Mouse (Mus musculus) limb, embryonic 14.5 days (tissue): ENCODE data around the gene Opa1. TPM values are rescaled to one million over a fixed set of nuclear protein-coding genes. Genes with fewer than 3 reads are reported as not detected.

Source experiments
- ATAC-seq: fragments of 200-750 bp; cut with Nextera tagmentation; 2 replicates; pipeline ENCODE4 v1.8.0; 2017; ENCODE audit warnings: low read depth, moderate number of reproducible peaks, moderate TSS enrichment; ENCODE audit not compliant: low FRiP score
- DNase-seq: peaks from one replicate; pipeline ENCODE4 v3.0.0-alpha.2; 2015; ENCODE audit warnings: low spot score
- H3K27ac ChIP-seq: fragments of 300-500 bp; sonication (generic); replicated peaks from 2 replicates; pipeline ENCODE4 v1.5.1; 2014; ENCODE audit warnings: low read depth, mild to moderate bottlenecking, low read length, moderate library complexity, mixed read lengths
- H3K27me3 ChIP-seq: fragments of 300-500 bp; sonication (generic); 2 replicates; pipeline ENCODE4 v1.6.1; 2014; ENCODE audit warnings: low read length, mixed read lengths; ENCODE audit not compliant: control insufficient read depth, insufficient read depth
- H3K36me3 ChIP-seq: fragments of 300-500 bp; sonication (generic); 2 replicates; pipeline ENCODE4 v1.6.1; 2014; ENCODE audit warnings: mild to moderate bottlenecking, low read length, moderate library complexity, mixed read lengths; ENCODE audit not compliant: control insufficient read depth, insufficient read depth
- H3K4me1 ChIP-seq: fragments of 300-500 bp; sonication (generic); 2 replicates; pipeline ENCODE4 v1.6.1; 2014; ENCODE audit warnings: antibody characterized with exemption, low read length, mixed read lengths; ENCODE audit not compliant: control insufficient read depth, insufficient read depth
- H3K4me2 ChIP-seq: fragments of 300-500 bp; sonication (generic); replicated peaks from 2 replicates; pipeline ENCODE4 v1.6.1; 2014; ENCODE audit warnings: low read depth, mild to moderate bottlenecking, low read length, moderate library complexity; ENCODE audit not compliant: severe bottlenecking
- H3K4me3 ChIP-seq: fragments of 300-500 bp; sonication (generic); replicated peaks from 2 replicates; pipeline ENCODE4 v1.5.1; 2014; ENCODE audit warnings: low read length
- H3K9ac ChIP-seq: fragments of 300-500 bp; sonication (generic); 2 replicates; pipeline ENCODE4 v1.6.1; 2014; ENCODE audit warnings: mild to moderate bottlenecking, low read depth, low read length, moderate library complexity; ENCODE audit not compliant: severe bottlenecking
- H3K9me3 ChIP-seq: fragments of 300-500 bp; sonication (generic); 2 replicates; pipeline ENCODE4 v1.6.1; 2016; ENCODE audit warnings: low read length; ENCODE audit not compliant: control insufficient read depth
- POLR2A ChIP-seq: fragments of 200-500 bp; IDR thresholded peaks from 2 replicates; pipeline ENCODE4 v1.8.0; 2012; ENCODE audit warnings: inconsistent platforms, mild to moderate bottlenecking, moderate library complexity, borderline replicate concordance; ENCODE audit not compliant: insufficient read depth, insufficient read length; ENCODE audit errors: extremely low read depth
- WGBS: fragments of 180-500 bp; shearing (Covaris S2); extraction: QIAGEN DNeasy Blood & Tissue Kit; methylation state at CpG from one replicate; pipeline ENCODE4 v1.1.7; 2014; 5-methylcytosine and 5-hydroxymethylcytosine counted together
- polyA plus RNA-seq, 2 experiments: library from polyadenylated mRNA; depleted of rRNA in 1 of 2; stranded (reverse) in 1 of 2; unstranded in 1 of 2; fragments of >200 nt; fragmentation: Nextera tagmentation in 1 of 2; extraction: Ambion mirVana in 1 of 2; gene quantifications; 2 replicates each; pipeline versions ENCODE4 v1.2.1 to v1.2.3; 2012 to 2014

Opa1 gene
- polyA plus RNA-seq, 2 experiments, result 24.6 to 33.0 TPM

GRCm38 (mm10) chr16:29689187-29689819 is 110.2 kb downstream of the Opa1 start:
- H3K36me3 ChIP-seq, result no peaks in the 10 kb centered on the region
- DNase-seq (no peak), ATAC-seq (no peak)
- H3K4me2 ChIP-seq, result no peak overlapping the region
- H3K27me3 ChIP-seq, result no peaks in the 10 kb centered on the region
- no peak for TF ChIP-seq POLR2A
- H3K4me1 ChIP-seq, result no peaks in the 10 kb centered on the region
- H3K9me3 ChIP-seq, result no peaks in the 10 kb centered on the region
- H3K27ac ChIP-seq, result no peak overlapping the region
- no peak overlapping the region for H3K9ac ChIP-seq
- 38% methylated on average over 11 of the region's 11 CpGs for WGBS
- no peak overlapping the region for H3K4me3 ChIP-seq

- Histone ChIP-seq H3K4me2 (no peak overlapping the region), H3K36me3 (no peaks in the 10 kb centered on the region), H3K27me3 (no peaks in the 10 kb centered on the region), H3K27ac (no peak overlapping the region), H3K4me3 (no peak overlapping the region), H3K4me1 (no peaks in the 10 kb centered on the region), H3K9me3 (no peaks in the 10 kb centered on the region), H3K9ac (no peak overlapping the region)
- DNase-seq, result no peak
- no peak for TF ChIP-seq POLR2A
- WGBS, result 31% methylated on average over 5 of the region's 5 CpGs
- no peak for ATAC-seq
Observed at GRCm38 (mm10) chr16:29693025-29693682, 114.0 kb downstream of the Opa1 start.

GRCm38 (mm10) chr16:29693791-29694419 is 114.8 kb downstream of the Opa1 start:
- WGBS, result 73% methylated on average over 6 of the region's 6 CpGs
- no peak overlapping the region for H3K27ac ChIP-seq
- no peaks in the 10 kb centered on the region for H3K4me1 ChIP-seq
- no peak overlapping the region for H3K4me3 ChIP-seq
- no peaks in the 10 kb centered on the region for H3K36me3 ChIP-seq
- no peak overlapping the region for H3K4me2 ChIP-seq
- TF ChIP-seq POLR2A, result no peak
- no peak overlapping the region for H3K9ac ChIP-seq
- DNase-seq (no peak), ATAC-seq (no peak)
- H3K27me3 ChIP-seq, result no peaks in the 10 kb centered on the region
- H3K9me3 ChIP-seq, result no peaks in the 10 kb centered on the region

GRCm38 (mm10) chr16:29694420-29694959 is 115.4 kb downstream of the Opa1 start:
- Histone ChIP-seq H3K4me2 (no peak overlapping the region), H3K9me3 (no peaks in the 10 kb centered on the region), H3K4me1 (no peaks in the 10 kb centered on the region), H3K9ac (no peak overlapping the region), H3K36me3 (no peaks in the 10 kb centered on the region), H3K27ac (no peak overlapping the region), H3K27me3 (no peaks in the 10 kb centered on the region), H3K4me3 (no peak overlapping the region)
- WGBS, result 70% methylated on average over 9 of the region's 9 CpGs
- no peak for TF ChIP-seq POLR2A
- DNase-seq (no peak), ATAC-seq (no peak)

Other genes with a start within 250 kb of the Opa1 start
- gene Atp13a5, start 200.6 kb upstream of the Opa1 start, polyA plus RNA-seq (2012; rRNA removed), result 0.47 and 0.49 TPM in 2 replicates
- gene Atp13a5, start 200.6 kb upstream of the Opa1 start, polyA plus RNA-seq (2014; fragmentation: Nextera tagmentation; extraction: Ambion mirVana), result 0.34 and 0.37 TPM in 2 replicates
- 0.12 and 1.2 TPM in 2 replicates for gene Atp13a4, start 34.5 kb upstream of the Opa1 start, polyA plus RNA-seq (2012; rRNA removed)
- gene Atp13a4, start 34.5 kb upstream of the Opa1 start, polyA plus RNA-seq (2014; fragmentation: Nextera tagmentation; extraction: Ambion mirVana), result 0.23 and 0.59 TPM in 2 replicates